Mouse (Mus musculus) cerebellum, adult 2 months (tissue): Measurements from ENCODE around the gene Dctn2.

Experiments used
- CTCF ChIP-seq: fragments of 200-500 bp; IDR thresholded peaks from 2 replicates; pipeline ENCODE4 v1.5.1; 2011; ENCODE audit warnings: low read depth, mild to moderate bottlenecking, control low read depth, low read length, moderate library complexity, borderline replicate concordance; ENCODE audit not compliant: insufficient read depth
- POLR2A ChIP-seq: fragments of 200-500 bp; IDR thresholded peaks from 2 replicates; pipeline ENCODE4 v1.6.1; 2011; ENCODE audit warnings: low read length, control low read depth, borderline replicate concordance; ENCODE audit not compliant: insufficient read depth

DNA sequence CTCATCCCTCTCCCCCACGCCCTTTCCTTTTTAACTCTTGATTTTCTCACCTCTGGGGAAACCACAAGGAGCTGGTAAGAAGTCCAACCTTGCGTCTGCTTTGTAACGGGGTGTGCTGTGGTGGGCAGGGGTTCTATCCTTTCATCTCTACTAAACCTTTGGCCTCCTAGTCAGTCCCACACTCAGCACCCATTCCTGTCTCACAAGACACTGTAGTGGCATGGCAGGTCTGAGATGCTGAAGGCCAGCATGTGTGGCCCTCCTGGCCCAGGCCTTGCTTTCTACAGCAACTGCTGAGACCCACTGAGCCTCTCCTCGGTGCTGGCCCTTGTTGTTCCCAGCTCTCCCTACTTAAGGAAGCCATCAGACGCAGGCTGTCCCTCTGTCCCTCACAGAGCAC lies 6.2 kb downstream of the Dctn2 start:
- TF ChIP-seq POLR2A (no peak), CTCF (no peak)
